In genomic region chr10:127188079-127188453, GRCm38 (mm10) we compare ENCODE assay signal across 7 mouse cellular contexts. TPM values are rescaled to one million over a fixed set of nuclear protein-coding genes. Genes with fewer than 3 reads are reported as not detected.
DNase-seq lines count a peak whose midpoint lies in the region; ATAC-seq and TF ChIP-seq lines count a peak whose summit lies in the region.

No protein-coding gene starts in this region.

- no peaks in the 10 kb centered on the region for H3K9me3 ChIP-seq in lung, postnatal 0 days (ENCODE audit: low read length)
- no peaks in the 10 kb centered on the region for H3K9me3 ChIP-seq in forebrain, embryonic 15.5 days
- no peaks in the 10 kb centered on the region; the same call in 1 of the 2 replicates for H3K9me3 ChIP-seq in liver, embryonic 12.5 days (replicated peaks)

- no peak for ATAC-seq in lung, postnatal 0 days
- no peak for ATAC-seq in forebrain, embryonic 15.5 days (replicated peaks)
- no peak for ATAC-seq in liver, embryonic 12.5 days

- TF ChIP-seq EP300 in lung, postnatal 0 days (IDR thresholded peaks at IDR 0.05): no peak

- no peaks in the 10 kb centered on the region for H3K36me3 ChIP-seq in lung, postnatal 0 days (ENCODE audit: insufficient read depth, low read length)
- H3K36me3 ChIP-seq in forebrain, embryonic 15.5 days: peaks cover 19% of the 10 kb centered on the region
- H3K36me3 ChIP-seq in liver, embryonic 12.5 days: peaks cover 21% of the 10 kb centered on the region

- WGBS in lung, postnatal 0 days: under 1% methylated on average over 14 of the region's 21 CpGs
- WGBS in forebrain, embryonic 15.5 days: 1% methylated on average over 20 of the region's 21 CpGs
- WGBS in liver, embryonic 12.5 days (ENCODE audit: insufficient replicate concordance): 3% methylated on average over 21 of the region's 21 CpGs

- H3K9ac ChIP-seq in lung, postnatal 0 days (replicated peaks; ENCODE audit: low read depth): peak overlapping the region; percentile 48
- peak overlapping the region; percentile 91 for H3K9ac ChIP-seq in forebrain, embryonic 15.5 days (replicated peaks)
- H3K9ac ChIP-seq in liver, embryonic 12.5 days: peak overlapping the region; percentile 82

- peak overlapping the region; percentile 82 for H3K4me2 ChIP-seq in lung, postnatal 0 days (replicated peaks; ENCODE audit: low read depth, low read length)
- H3K4me2 ChIP-seq in forebrain, embryonic 15.5 days (replicated peaks): peak overlapping the region; percentile 97
- H3K4me2 ChIP-seq in liver, embryonic 12.5 days: peak overlapping the region; percentile 95

- peaks cover 15% of the 10 kb centered on the region; the same call in 1 of the 2 replicates for H3K4me1 ChIP-seq in lung, postnatal 0 days (ENCODE audit: insufficient read depth, low read depth, low read length)
- peaks cover 42% of the 10 kb centered on the region for H3K4me1 ChIP-seq in forebrain, embryonic 15.5 days
- peaks cover 71% of the 10 kb centered on the region for H3K4me1 ChIP-seq in liver, embryonic 12.5 days

- no peak for TF ChIP-seq CTCF in lung, postnatal 0 days (IDR thresholded peaks at IDR 0.05)

- no peak for DNase-seq in lung, postnatal 0 days (ENCODE audit: low spot score)
- DNase-seq in lung, postnatal 36 days: no peak
- DNase-seq in testis, postnatal 10 days (ENCODE audit: low spot score): peak; percentile 51
- DNase-seq in ovary, postnatal 36 days (ENCODE audit: low spot score): no peak
- DNase-seq in lung, postnatal 25 days (ENCODE audit: low spot score): no peak

- H3K27ac ChIP-seq in lung, postnatal 0 days (ENCODE audit: low read length): peak overlapping the region; percentile 85; the same call in 1 of the 2 replicates
- peak overlapping the region; percentile 86 for H3K27ac ChIP-seq in forebrain, embryonic 15.5 days (replicated peaks)
- H3K27ac ChIP-seq in liver, embryonic 12.5 days: peak overlapping the region; percentile 93

- peak overlapping the region; percentile 54 for H3K4me3 ChIP-seq in lung, postnatal 0 days (ENCODE audit: low read depth, low read length)
- H3K4me3 ChIP-seq in forebrain, embryonic 15.5 days: peak overlapping the region; percentile 81
- peak overlapping the region; percentile 69 for H3K4me3 ChIP-seq in liver, embryonic 12.5 days

- peaks cover 5% of the 10 kb centered on the region; the same call in 1 of the 2 replicates for H3K27me3 ChIP-seq in lung, postnatal 0 days (replicated peaks; ENCODE audit: insufficient read depth, low read length)
- H3K27me3 ChIP-seq in forebrain, embryonic 15.5 days: no peaks in the 10 kb centered on the region
- peaks cover 19% of the 10 kb centered on the region for H3K27me3 ChIP-seq in liver, embryonic 12.5 days (replicated peaks)

RNA-seq across cellular contexts. Expression of gene Arhgef25, which starts 1.8 kb away (rescaled TPM):
- 27.9 and 37.1 TPM in 2 replicates for polyA plus RNA-seq in lung, postnatal 0 days (2015; fragmentation: Nextera tagmentation; extraction: Ambion mirVana)
- 31.4 and 32.3 TPM in 2 replicates for polyA plus RNA-seq in forebrain, embryonic 15.5 days (2015; fragmentation: Nextera tagmentation; extraction: Ambion mirVana)
- polyA plus RNA-seq in liver, embryonic 12.5 days (2016; fragmentation: Nextera tagmentation; extraction: Ambion mirVana): 14.3 and 17.4 TPM in 2 replicates

RNA-seq across cellular contexts. Expression of gene Dtx3, which starts 7.5 kb away (rescaled TPM):
- polyA plus RNA-seq in lung, postnatal 0 days (2015; fragmentation: Nextera tagmentation; extraction: Ambion mirVana): 47.5 and 47.8 TPM in 2 replicates
- 211 and 222 TPM in 2 replicates for polyA plus RNA-seq in forebrain, embryonic 15.5 days (2015; fragmentation: Nextera tagmentation; extraction: Ambion mirVana)
- 33.2 and 36.9 TPM in 2 replicates for polyA plus RNA-seq in liver, embryonic 12.5 days (2016; fragmentation: Nextera tagmentation; extraction: Ambion mirVana)

RNA-seq across cellular contexts. Expression of gene Slc26a10, which starts 7.6 kb away (rescaled TPM):
- 1.0 and 1.1 TPM in 2 replicates for polyA plus RNA-seq in lung, postnatal 0 days (2015; fragmentation: Nextera tagmentation; extraction: Ambion mirVana)
- 1.4 and 2.1 TPM in 2 replicates for polyA plus RNA-seq in forebrain, embryonic 15.5 days (2015; fragmentation: Nextera tagmentation; extraction: Ambion mirVana)
- polyA plus RNA-seq in liver, embryonic 12.5 days (2016; fragmentation: Nextera tagmentation; extraction: Ambion mirVana): 3.0 and 3.6 TPM in 2 replicates

RNA-seq across cellular contexts. Expression of gene B4galnt1, which starts 23.0 kb away (rescaled TPM):
- polyA plus RNA-seq in lung, postnatal 0 days (2015; fragmentation: Nextera tagmentation; extraction: Ambion mirVana): 9.1 and 9.6 TPM in 2 replicates
- 35.1 and 36.7 TPM in 2 replicates for polyA plus RNA-seq in forebrain, embryonic 15.5 days (2015; fragmentation: Nextera tagmentation; extraction: Ambion mirVana)
- 12.6 TPM in 2 replicates for polyA plus RNA-seq in liver, embryonic 12.5 days (2016; fragmentation: Nextera tagmentation; extraction: Ambion mirVana)

RNA-seq across cellular contexts. Expression of gene Pip4k2c, which starts 23.3 kb away (rescaled TPM):
- polyA plus RNA-seq in lung, postnatal 0 days (2015; fragmentation: Nextera tagmentation; extraction: Ambion mirVana): 31.0 and 35.1 TPM in 2 replicates
- polyA plus RNA-seq in forebrain, embryonic 15.5 days (2015; fragmentation: Nextera tagmentation; extraction: Ambion mirVana): 24.9 and 26.1 TPM in 2 replicates
- polyA plus RNA-seq in liver, embryonic 12.5 days (2016; fragmentation: Nextera tagmentation; extraction: Ambion mirVana): 44.7 and 50.0 TPM in 2 replicates
